Mouse (Mus musculus) small intestine, adult 2 months (tissue): ENCODE results near the gene 5730596B20Rik. TPM values are rescaled to one million over a fixed set of nuclear protein-coding genes. Genes with fewer than 3 reads are reported as not detected.

ENCODE experiments used
- H3K27ac ChIP-seq: fragments of 200-500 bp; 2 replicates; pipeline ENCODE4 v1.5.1; 2012; ENCODE audit warnings: low read depth, low read length, control low read depth, inconsistent platforms; ENCODE audit not compliant: insufficient read depth
- H3K27me3 ChIP-seq: fragments of 200-500 bp; 2 replicates; pipeline ENCODE4 v1.6.1; 2012; ENCODE audit warnings: mild to moderate bottlenecking, moderate library complexity, low read length, inconsistent platforms; ENCODE audit not compliant: control insufficient read depth, insufficient read depth
- H3K36me3 ChIP-seq: fragments of 200-500 bp; 2 replicates; pipeline ENCODE4 v1.6.1; 2012; ENCODE audit warnings: mild to moderate bottlenecking, low read length, control low read depth, inconsistent platforms; ENCODE audit not compliant: control insufficient read depth, insufficient read depth
- H3K4me1 ChIP-seq: fragments of 200-500 bp; 2 replicates; pipeline ENCODE4 v1.6.1; 2012; ENCODE audit warnings: low read length, inconsistent platforms, mixed read lengths; ENCODE audit not compliant: control insufficient read depth, insufficient read depth, insufficient read length
- H3K4me3 ChIP-seq: fragments of 200-500 bp; 2 replicates; pipeline ENCODE4 v1.5.1; 2012; ENCODE audit warnings: low read depth, mild to moderate bottlenecking, control low read depth, inconsistent platforms, low read length, moderate library complexity
- CTCF ChIP-seq: fragments of 200-500 bp; IDR thresholded peaks from 2 replicates; pipeline ENCODE4 v1.5.1; 2012; ENCODE audit warnings: low read depth, mild to moderate bottlenecking, control low read depth, inconsistent platforms, low read length, moderate library complexity, mixed read lengths; ENCODE audit not compliant: insufficient replicate concordance, insufficient read length; ENCODE audit errors: extremely low read depth
- POLR2A ChIP-seq: fragments of 200-500 bp; IDR thresholded peaks from 2 replicates; pipeline ENCODE4 v1.6.1; 2012; ENCODE audit warnings: low read depth, mild to moderate bottlenecking, control low read depth, inconsistent platforms, low read length, moderate library complexity
- WGBS: fragments of 180-500 bp; shearing (Covaris S2); methylation state at CpG from one replicate; pipeline ENCODE4 v1.1.7; 2018; 5-methylcytosine and 5-hydroxymethylcytosine counted together
- polyA plus RNA-seq: library from polyadenylated mRNA; depleted of rRNA; stranded (reverse); fragments of >200 nt; gene quantifications from 2 replicates; pipeline ENCODE4 v1.2.3, GENCODE M21; 2012

The 5730596B20Rik gene
- polyA plus RNA-seq, 1 experiment, result not detected

GRCm38 (mm10) chr6:52222729-52223128 is 45.4 kb downstream of the 5730596B20Rik start:
- Histone ChIP-seq H3K27ac (no peak overlapping the region), H3K4me1 (peaks cover 9% of the 10 kb centered on the region), H3K4me3 (no peak overlapping the region), H3K36me3 (no peaks in the 10 kb centered on the region), H3K27me3 (peaks cover 87% of the 10 kb centered on the region)
- WGBS, result 38% methylated on average over 13 of the region's 13 CpGs
- no peak for TF ChIP-seq CTCF
- no peak for TF ChIP-seq POLR2A

GRCm38 (mm10) chr6:52223939-52224760 is 46.9 kb downstream of the 5730596B20Rik start:
- H3K4me1 ChIP-seq, result peaks cover 9% of the 10 kb centered on the region
- WGBS, result 13% methylated on average over 24 of the region's 24 CpGs
- TF ChIP-seq CTCF (no peak), POLR2A (no peak)
- no peaks in the 10 kb centered on the region for H3K36me3 ChIP-seq
- H3K27me3 ChIP-seq, result peaks cover 84% of the 10 kb centered on the region
- no peak overlapping the region for H3K27ac ChIP-seq
- H3K4me3 ChIP-seq, result no peak overlapping the region

- peaks cover 9% of the 10 kb centered on the region for H3K4me1 ChIP-seq
- peaks cover 86% of the 10 kb centered on the region for H3K27me3 ChIP-seq
- no peaks in the 10 kb centered on the region for H3K36me3 ChIP-seq
- H3K4me3 ChIP-seq, result no peak overlapping the region
- 5% methylated on average over 36 of the region's 36 CpGs for WGBS
- H3K27ac ChIP-seq, result no peak overlapping the region
- no peak for TF ChIP-seq CTCF
- TF ChIP-seq POLR2A, result no peak
These were observed 47.8 kb downstream of the 5730596B20Rik start for GRCm38 (mm10) chr6:52224895-52225611.

GRCm38 (mm10) chr6:52225612-52226568 is 48.6 kb downstream of the 5730596B20Rik start:
- Histone ChIP-seq H3K27ac (no peak overlapping the region), H3K27me3 (peaks cover 89% of the 10 kb centered on the region), H3K36me3 (no peaks in the 10 kb centered on the region)

GRCm38 (mm10) chr6:52226569-52227257 is 49.4 kb downstream of the 5730596B20Rik start:
- no peak overlapping the region for H3K4me3 ChIP-seq
- H3K27ac ChIP-seq, result no peak overlapping the region
- H3K36me3 ChIP-seq, result no peaks in the 10 kb centered on the region
- TF ChIP-seq POLR2A, result no peak
- H3K27me3 ChIP-seq, result peaks cover 85% of the 10 kb centered on the region
- peaks cover 5% of the 10 kb centered on the region; the same call in 1 of the 2 replicates for H3K4me1 ChIP-seq
- 7% methylated on average over 26 of the region's 26 CpGs for WGBS

More at GRCm38 (mm10) chr6:52225612-52226568, 48.6 kb downstream of the 5730596B20Rik start:
- Histone ChIP-seq H3K4me1 (peaks cover 9% of the 10 kb centered on the region), H3K4me3 (peak overlapping the region; percentile 8; the same call in 1 of the 2 replicates)
- 4% methylated on average over 69 of the region's 69 CpGs for WGBS
- TF ChIP-seq POLR2A (no peak), CTCF (no peak)

- peaks cover 85% of the 10 kb centered on the region for H3K27me3 ChIP-seq
- H3K36me3 ChIP-seq, result no peaks in the 10 kb centered on the region
- no peak overlapping the region for H3K27ac ChIP-seq
- H3K4me3 ChIP-seq, result no peak overlapping the region
- no peak for TF ChIP-seq POLR2A
- peaks cover 4% of the 10 kb centered on the region; the same call in 1 of the 2 replicates for H3K4me1 ChIP-seq
- 16% methylated on average over 11 of the region's 11 CpGs for WGBS
These were observed 50.3 kb downstream of the 5730596B20Rik start for GRCm38 (mm10) chr6:52227470-52228222.
